Mouse (Mus musculus) forebrain, embryonic 14.5 days (tissue): ENCODE data around the gene Meox2. TPM values are rescaled to one million over a fixed set of nuclear protein-coding genes. Genes with fewer than 3 reads are reported as not detected.

ENCODE experiments used
- ATAC-seq: fragments of 200-750 bp; cut with Nextera tagmentation; 2 replicates; pipeline ENCODE4 v1.8.0; 2017; ENCODE audit warnings: mild to moderate bottlenecking, moderate library complexity
- DNase-seq: peaks from one replicate; pipeline ENCODE4 v3.0.0-alpha.2; 2015; ENCODE audit warnings: low spot score
- H3K27ac ChIP-seq: fragments of 300-500 bp; sonication (generic); 2 replicates; pipeline ENCODE4 v1.5.1; 2014; ENCODE audit warnings: low read depth, mild to moderate bottlenecking, control low read depth, low read length, moderate library complexity
- H3K27me3 ChIP-seq: fragments of 300-500 bp; sonication (generic); replicated peaks from 2 replicates; pipeline ENCODE4 v1.6.1; 2014; ENCODE audit warnings: low read length, control low read depth, mixed read lengths; ENCODE audit not compliant: control insufficient read depth, insufficient read depth
- H3K36me3 ChIP-seq: fragments of 300-500 bp; sonication (generic); 2 replicates; pipeline ENCODE4 v1.6.1; 2014; ENCODE audit warnings: low read length, control low read depth; ENCODE audit not compliant: control insufficient read depth, insufficient read depth
- H3K4me1 ChIP-seq: fragments of 300-500 bp; sonication (generic); 2 replicates; pipeline ENCODE4 v1.6.1; 2014; ENCODE audit warnings: antibody characterized with exemption, low read length, control low read depth; ENCODE audit not compliant: control insufficient read depth, insufficient read depth
- H3K4me2 ChIP-seq: fragments of 300-500 bp; sonication (generic); 2 replicates; pipeline ENCODE4 v1.6.1; 2014; ENCODE audit warnings: mild to moderate bottlenecking, control low read depth, low read length
- H3K4me3 ChIP-seq: fragments of 300-500 bp; sonication (generic); 2 replicates; pipeline ENCODE4 v1.5.1; 2014; ENCODE audit warnings: low read depth, low read length, control low read depth
- H3K9ac ChIP-seq: fragments of 300-500 bp; sonication (generic); 2 replicates; pipeline ENCODE4 v1.6.1; 2014; ENCODE audit warnings: mild to moderate bottlenecking, low read length, control low read depth, moderate library complexity
- H3K9me3 ChIP-seq: fragments of 300-500 bp; sonication (generic); replicated peaks from 2 replicates; pipeline ENCODE4 v1.6.1; 2016; ENCODE audit warnings: low read length, control low read depth, mixed read lengths; ENCODE audit not compliant: control insufficient read depth
- WGBS: fragments of 180-500 bp; shearing (Covaris S2); extraction: QIAGEN DNeasy Blood & Tissue Kit; methylation state at CpG from one replicate; pipeline ENCODE4 v1.1.7; 2014; 5-methylcytosine and 5-hydroxymethylcytosine counted together
- polyA plus RNA-seq: library from polyadenylated mRNA; unstranded; fragments of >200 nt; fragmentation: Nextera tagmentation; extraction: Ambion mirVana; gene quantifications from 2 replicates; pipeline ENCODE4 v1.2.1, GENCODE M21; 2014

Meox2 gene
- polyA plus RNA-seq, 1 experiment from 2014 or later, result 0.14 TPM

- H3K4me1 ChIP-seq, result no peaks in the 10 kb centered on the region
- peak; percentile 26; the same call in 1 of the 2 replicates for ATAC-seq
- no peaks in the 10 kb centered on the region for H3K9me3 ChIP-seq
- peak; percentile 61 for DNase-seq
- no peaks in the 10 kb centered on the region for H3K27me3 ChIP-seq
- H3K4me2 ChIP-seq, result no peak overlapping the region
- no peak overlapping the region for H3K27ac ChIP-seq
- whole genome bisulfite sequencing, result 46% methylated on average over 5 of the region's 5 CpGs
- H3K9ac ChIP-seq, result no peak overlapping the region
- H3K4me3 ChIP-seq, result no peak overlapping the region
- H3K36me3 ChIP-seq, result no peaks in the 10 kb centered on the region
These were observed 80.7 kb downstream of the Meox2 start for GRCm38 (mm10) chr12:37188940-37189488.

Other genes with a start within 250 kb of the Meox2 start
- 0.54 and 0.62 TPM in 2 replicates for gene Agmo, start 133.1 kb downstream of the Meox2 start, polyA plus RNA-seq